Mouse (Mus musculus): ENCODE data around the gene Erp27. TPM values are rescaled to one million over a fixed set of nuclear protein-coding genes. Genes with fewer than 3 reads are reported as not detected.
"Not testable (repeated sequence)": the region's sequence is repeated elsewhere in the genome, so short reads cannot be mapped to it uniquely, and the experiment has no call there.

Gene Erp27
- total RNA-seq, 2 experiments from 2014 or later = 0.69 to 1.1 TPM

- no peak for DNase-seq (ENCODE audit: low spot score in 2 of 2)
Measured at GRCm38 (mm10) chr6:136910247-136910890, 11.6 kb downstream of the Erp27 start.

- no peak for DNase-seq (ENCODE audit: low spot score in 2 of 2)
Measured at GRCm38 (mm10) chr6:136906937-136907293, 15.1 kb downstream of the Erp27 start.

- DNase-seq (ENCODE audit: low spot score in 2 of 2) = no peak
Measured at GRCm38 (mm10) chr6:136906283-136906936, 15.6 kb downstream of the Erp27 start.

GRCm38 (mm10) chr6:136903885-136904470, 18.0 kb downstream of the Erp27 start:
- no peak for DNase-seq (ENCODE audit: low spot score in 2 of 2)

GRCm38 (mm10) chr6:136902527-136902926, 19.5 kb downstream of the Erp27 start:
- no peak for DNase-seq (ENCODE audit: low spot score in 2 of 2)

DNA sequence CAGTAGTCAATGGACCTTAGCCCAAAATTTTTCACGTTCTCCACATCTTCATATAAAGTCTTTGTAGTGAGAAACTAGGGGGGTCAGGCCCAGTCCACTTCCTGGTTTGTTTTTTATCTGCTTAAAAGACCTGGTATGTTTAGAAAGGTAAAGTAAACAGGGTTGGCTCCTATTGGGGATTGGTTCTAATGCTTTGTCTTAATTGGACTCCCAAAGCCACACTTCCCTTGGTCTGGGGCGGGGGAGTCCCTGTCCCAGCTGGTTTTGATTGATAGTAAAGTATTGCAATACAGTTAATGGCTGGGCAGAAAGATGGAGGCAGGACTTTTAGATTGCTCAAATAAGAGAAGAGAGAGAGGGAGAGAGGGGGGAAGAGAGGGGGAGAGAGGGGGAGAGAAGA, 21.0 kb downstream of the Erp27 start:
- no peak for DNase-seq (ENCODE audit: low spot score in 2 of 2)

DNA sequence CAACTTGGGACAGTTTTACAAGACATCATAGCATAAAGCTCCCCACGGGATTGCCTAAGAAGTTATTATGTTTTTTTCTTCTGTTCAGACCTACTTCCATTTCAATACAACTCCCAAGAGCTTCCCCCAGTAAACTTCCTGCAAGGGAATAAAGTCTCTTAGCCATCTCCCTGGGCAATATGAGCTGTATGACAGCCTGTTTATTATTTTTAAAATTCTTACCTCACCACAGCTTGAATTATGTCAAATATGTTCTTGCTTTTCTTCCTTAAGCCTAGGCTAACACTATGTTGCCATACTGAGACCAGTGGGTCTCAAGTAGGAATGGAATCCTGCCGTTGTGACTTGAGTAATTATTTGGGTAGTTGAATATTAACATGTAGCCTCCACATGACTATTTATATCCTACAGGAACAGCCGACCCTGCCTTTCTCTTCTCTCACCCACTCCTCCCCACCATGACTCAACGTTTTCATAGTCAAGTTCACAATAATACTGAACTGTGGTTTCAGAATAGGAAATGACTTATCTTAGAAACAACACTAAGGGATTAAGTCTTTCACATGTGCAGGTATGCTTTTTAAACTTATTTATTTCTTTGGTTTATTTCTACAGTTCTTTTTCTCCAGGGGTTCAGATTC, 21.5 kb downstream of the Erp27 start:
- DNase-seq (ENCODE audit: low spot score in 2 of 2) = no peak

- DNase-seq (ENCODE audit: low spot score in 2 of 2) = no peak
Measured at GRCm38 (mm10) chr6:136898954-136899353, 23.0 kb downstream of the Erp27 start.

DNA sequence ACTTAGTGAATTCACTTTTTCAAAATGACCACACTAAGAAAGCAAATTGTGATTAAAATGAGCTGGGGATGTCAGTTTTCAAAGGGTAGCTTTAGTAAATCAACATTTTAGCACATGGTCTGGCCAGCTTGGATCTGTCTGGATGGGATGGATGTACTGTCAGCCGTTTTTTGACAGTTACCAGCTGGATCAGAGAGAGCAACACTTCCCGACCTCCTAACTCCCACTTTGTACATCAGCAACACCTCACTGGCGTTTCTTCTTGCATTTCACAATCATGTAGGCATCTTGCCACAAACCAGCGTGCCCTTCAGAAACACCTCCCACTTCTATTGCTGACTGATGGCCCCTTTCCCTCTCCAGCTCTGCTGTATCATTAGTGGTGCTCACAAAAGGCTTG, 23.8 kb downstream of the Erp27 start:
- no peak for DNase-seq (ENCODE audit: low spot score in 2 of 2)

DNA sequence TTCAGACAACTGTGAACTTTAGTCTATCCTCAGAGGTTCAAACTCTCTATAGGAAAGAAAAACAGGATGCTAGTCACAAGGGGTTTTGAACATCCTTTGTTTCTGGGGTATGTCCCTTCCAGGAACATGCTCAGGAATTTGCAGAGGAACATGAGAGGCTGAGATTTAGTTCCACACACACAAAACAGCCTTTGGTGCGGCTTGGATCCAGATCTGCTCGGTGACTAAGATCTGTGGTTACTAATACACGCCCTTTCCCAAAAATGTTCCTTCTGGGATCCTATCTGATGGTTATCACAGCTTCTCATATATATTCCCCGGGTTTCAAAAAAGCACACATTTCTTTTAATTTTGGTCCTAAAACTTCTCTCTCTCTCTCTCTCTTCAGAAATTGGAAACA, 24.2 kb downstream of the Erp27 start:
- DNase-seq (ENCODE audit: low spot score in 2 of 2) = no peak

GRCm38 (mm10) chr6:136894532-136895339, 27.2 kb downstream of the Erp27 start:
- DNase-seq (ENCODE audit: low spot score in 2 of 2) = no peak

DNA sequence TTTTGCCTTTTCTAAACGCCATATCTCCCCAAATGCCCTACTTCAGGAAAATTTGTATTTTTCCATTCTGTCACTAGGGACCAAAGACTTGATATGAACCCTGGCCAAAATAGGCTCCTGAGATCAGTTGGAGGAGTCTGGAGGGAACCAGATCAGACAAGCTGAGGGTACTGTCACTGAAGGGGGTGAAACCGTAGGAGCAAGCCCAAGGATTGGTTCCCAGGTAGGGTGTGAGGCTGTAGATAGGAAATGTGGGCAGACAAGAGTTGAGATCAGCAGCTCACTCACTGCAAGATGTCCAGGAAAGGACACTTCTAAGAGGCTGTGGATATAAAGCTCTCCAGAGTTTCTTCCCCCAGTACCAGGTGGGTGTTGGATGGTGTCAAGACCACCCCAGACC, 30.0 kb downstream of the Erp27 start:
- no peak for DNase-seq (ENCODE audit: low spot score in 2 of 2)

DNA sequence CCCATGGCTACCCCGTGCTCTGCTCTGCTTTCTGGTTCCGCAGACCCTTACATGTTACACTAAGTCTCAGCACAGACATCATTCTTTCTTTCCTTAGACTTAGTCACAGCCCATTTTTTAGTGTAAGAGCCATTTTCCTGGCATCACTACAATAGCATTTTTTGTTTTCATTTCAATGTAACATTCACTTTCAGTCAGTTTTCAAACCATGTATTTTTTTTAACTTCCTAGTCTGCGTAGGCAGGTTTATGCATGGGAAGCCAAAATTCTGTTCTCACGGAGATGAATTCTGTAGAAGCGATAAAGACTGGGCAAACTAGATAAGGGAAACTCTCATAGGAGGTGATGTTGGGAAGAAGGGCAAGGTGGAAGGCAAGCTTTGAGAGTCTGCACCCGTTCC, 32.4 kb downstream of the Erp27 start:
- DNase-seq (ENCODE audit: low spot score in 2 of 2) = peak in 1 of 2 experiments; percentile 28

DNA sequence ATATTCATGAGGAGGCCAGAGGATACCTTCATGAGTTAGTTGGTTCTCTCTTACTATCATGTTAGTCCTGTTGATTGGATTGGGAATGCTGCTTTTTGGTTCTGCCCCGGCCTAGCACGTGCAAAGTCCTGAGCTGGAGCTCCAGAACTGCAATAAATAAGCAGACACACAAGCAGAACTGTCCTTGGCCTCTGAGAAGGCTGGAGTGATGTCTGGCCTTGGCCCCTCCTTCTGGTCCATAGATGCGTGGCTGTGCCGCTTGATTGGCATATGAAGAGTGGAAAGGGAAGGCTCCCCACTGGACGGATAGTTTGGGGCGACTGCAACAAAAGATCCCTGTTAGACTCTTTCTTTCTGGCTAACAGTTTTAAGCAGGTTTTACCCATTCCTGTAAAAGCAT, 32.9 kb downstream of the Erp27 start:
- no peak for DNase-seq (ENCODE audit: low spot score in 2 of 2)

- DNase-seq (ENCODE audit: low spot score in 2 of 2) = no peak
Measured at GRCm38 (mm10) chr6:136887854-136888253, 34.1 kb downstream of the Erp27 start.

DNA sequence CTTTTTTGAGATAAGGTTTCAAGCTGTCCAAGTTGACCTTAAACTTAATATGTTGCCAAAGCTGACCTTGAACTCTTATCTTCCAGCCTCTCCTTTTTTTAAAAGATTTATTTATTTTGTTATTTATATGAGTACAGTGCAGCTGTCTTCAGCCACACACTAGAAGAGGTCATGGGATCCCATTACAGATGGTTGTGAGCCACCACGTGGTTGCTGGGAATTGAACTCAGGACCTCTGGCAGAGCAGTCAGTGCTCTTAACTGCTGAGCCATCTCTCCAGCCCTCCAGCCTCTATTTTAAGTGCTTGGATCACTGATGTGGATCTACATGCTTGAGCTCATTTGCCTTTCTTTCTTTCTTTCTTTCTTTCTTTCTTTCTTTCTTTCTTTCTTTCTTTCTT, 37.2 kb downstream of the Erp27 start:
- not testable (repeated sequence) for DNase-seq (ENCODE audit: low spot score in 2 of 2)

GRCm38 (mm10) chr6:136883961-136884360, 38.0 kb downstream of the Erp27 start:
- no peak for DNase-seq (ENCODE audit: low spot score in 2 of 2)

DNA sequence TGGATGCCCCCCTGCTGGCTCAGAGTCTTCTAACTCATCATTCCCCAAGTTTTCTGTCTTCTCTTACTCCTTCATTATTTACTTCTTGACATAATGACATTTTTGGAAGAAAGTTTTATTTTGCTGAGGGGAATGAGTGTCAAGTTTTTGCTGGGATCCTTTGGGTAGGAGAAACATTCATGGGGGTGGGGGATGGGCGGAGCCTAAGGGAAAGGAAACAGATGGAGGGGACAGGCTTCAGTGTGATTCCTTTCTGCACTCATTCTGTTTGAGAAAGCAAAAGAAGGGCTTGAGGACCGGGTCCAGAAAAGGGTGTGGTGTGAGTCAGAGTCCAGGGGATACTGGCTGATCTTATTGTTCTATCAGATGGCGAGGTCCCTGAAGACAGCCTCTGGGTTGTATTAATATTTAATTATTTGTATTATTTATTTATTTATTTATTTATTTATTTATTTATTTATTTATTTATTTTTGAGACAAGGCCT, 38.5 kb downstream of the Erp27 start:
- no peak for DNase-seq (ENCODE audit: low spot score in 2 of 2)

DNA sequence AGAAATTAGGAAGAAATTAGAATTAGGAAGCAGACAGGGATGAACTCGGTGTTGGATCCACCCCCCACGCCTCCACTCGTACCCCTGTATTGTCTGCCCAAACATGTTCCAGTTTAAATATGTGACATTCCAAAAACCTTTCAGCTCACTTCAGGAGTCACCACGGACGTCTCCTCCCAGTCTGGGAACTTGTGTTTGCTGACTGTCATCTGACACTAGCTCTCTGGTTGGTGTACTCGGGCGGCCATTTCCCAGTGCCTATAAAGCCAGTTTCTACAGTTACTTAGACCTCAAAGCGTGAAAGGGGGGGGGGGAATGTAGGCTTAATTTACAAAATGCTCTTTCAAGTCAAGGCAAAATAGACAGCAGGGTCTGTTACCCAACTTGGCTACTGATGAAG, 40.3 kb downstream of the Erp27 start:
- no peak for DNase-seq (ENCODE audit: low spot score in 2 of 2)

GRCm38 (mm10) chr6:136875670-136876069, 46.3 kb downstream of the Erp27 start, which contains the start of gene Mgp:
Mgp (minus strand) TSS chr6:136875823.
- DNase-seq (ENCODE audit: low spot score in 2 of 2) = no peak

GRCm38 (mm10) chr6:136874599-136874998, 47.4 kb downstream of the Erp27 start:
- DNase-seq (ENCODE audit: low spot score in 2 of 2) = no peak

Measured in layer of hippocampus, postnatal 14 days (tissue).